Comparison of ENCODE assay signal across 38 mouse cellular contexts in the genomic region with DNA sequence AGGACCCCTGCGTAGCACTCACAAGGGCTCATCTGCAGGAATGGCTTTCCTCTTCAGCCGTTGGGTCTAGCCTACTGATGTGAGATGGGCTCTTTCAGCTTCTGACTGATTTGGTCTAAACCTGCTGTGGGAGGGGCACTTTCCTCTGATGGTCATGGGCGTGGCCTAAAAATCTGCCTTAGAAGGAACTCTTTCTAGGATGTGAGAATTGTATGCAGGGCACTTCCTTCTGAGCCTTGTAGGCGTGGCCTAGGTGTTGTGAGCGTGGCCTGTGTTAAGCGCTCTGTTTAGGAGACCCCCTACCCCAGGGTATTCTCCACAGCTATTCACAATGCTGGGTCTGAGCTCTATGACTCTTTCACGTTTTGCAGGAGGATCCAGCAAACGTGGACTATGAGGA. TPM values are rescaled to one million over a fixed set of nuclear protein-coding genes. Genes with fewer than 3 reads are reported as not detected.
DNase-seq lines count a peak whose midpoint lies in the region; ATAC-seq and TF ChIP-seq lines count a peak whose summit lies in the region.
"Had no signal": no experiment of that assay in that cellular context is flagged by ENCODE, and none has a peak within 500 bp of the region (broad histone marks: within the 10 kb centered on the region; RNA-seq: fewer than 3 reads in every experiment).

No protein-coding gene starts in this region.

- H3K9me3 ChIP-seq in E14TG2a.4 (ENCODE audit: low read length) (no peaks in the 10 kb centered on the region), ES-Bruce4 (replicated peaks; ENCODE audit: control insufficient read depth, insufficient read depth, low read length, poor library complexity, severe bottlenecking) (no peaks in the 10 kb centered on the region; the same call in 1 of the 2 replicates)

- H3K4me3 ChIP-seq in E14TG2a.4 (replicated peaks; ENCODE audit: low read length), result peak overlapping the region; percentile 48; the same call in 1 of the 2 replicates
- H3K4me3 ChIP-seq in ES-Bruce4 (ENCODE audit: low read depth, low read length), result peak overlapping the region; percentile 41
- H3K4me3 ChIP-seq: embryonic facial prominence, embryonic 12.5 days; erythroblast, embryonic 14.5 days; gastrocnemius, adult 2 months; hindbrain, embryonic 15.5 days; intestine, embryonic 15.5 days; layer of hippocampus, adult 2 months; limb, embryonic 12.5 days; neural tube, embryonic 12.5 days had no signal

- no peak for TF ChIP-seq CTCF in E14TG2a.4 (conservative IDR thresholded peaks at IDR 0.05; ENCODE audit: low read length)
- no peak for TF ChIP-seq CTCF in ES-Bruce4 (IDR thresholded peaks at IDR 0.05; ENCODE audit: low read depth, low read length)

- H3K4me1 ChIP-seq in E14TG2a.4 (replicated peaks; ENCODE audit: low read depth, low read length) (peaks cover 26% of the 10 kb centered on the region), ES-Bruce4 (ENCODE audit: control insufficient read depth, insufficient read depth, low read length) (peaks cover 3% of the 10 kb centered on the region)
- H3K4me1 ChIP-seq: embryonic facial prominence, embryonic 12.5 days; hindbrain, embryonic 15.5 days; intestine, embryonic 15.5 days; limb, embryonic 12.5 days; neural tube, embryonic 12.5 days had no signal

- peak; percentile 68 for ATAC-seq in megakaryocyte progenitor cell, adult 5-6 weeks (replicated peaks; ENCODE audit: poor library complexity)
- ATAC-seq: forebrain, embryonic 14.5 days; intestine, embryonic 15.5 days; Patski had no signal

- H3K9ac ChIP-seq in ES-Bruce4 (ENCODE audit: low read depth, poor library complexity, severe bottlenecking), result peak overlapping the region; percentile 19
- H3K9ac ChIP-seq: embryonic facial prominence, embryonic 12.5 days; hindbrain, embryonic 15.5 days; intestine, embryonic 15.5 days; limb, embryonic 12.5 days; liver, embryonic 14.5 days; neural tube, embryonic 12.5 days had no signal

- DNase-seq in ZHBTc4 (ENCODE audit: low read depth, low spot score), result peak; percentile 92
- DNase-seq in cerebellum, adult 18-20 months, result no peak
- DNase-seq in yolk sac, embryonic 10.5 days (ENCODE audit: low spot score), result no peak
- no peak for DNase-seq in adrenal gland, postnatal 25 days
- DNase-seq: adrenal gland, postnatal 10 days; cerebellum, adult 9-10 months; gastrocnemius, adult 2 months; kidney, postnatal 25 days; lung, postnatal 14 days; midbrain, embryonic 14.5 days; retina, postnatal 1 day; thymus, postnatal 14 days had no signal

- H3K27me3 ChIP-seq in E14TG2a.4 (ENCODE audit: insufficient read depth, low read length) (peaks cover 7% of the 10 kb centered on the region; the same call in 1 of the 2 replicates), ES-Bruce4 (ENCODE audit: control insufficient read depth, insufficient read depth, low read length, poor library complexity, severe bottlenecking) (no peaks in the 10 kb centered on the region)
- H3K27me3 ChIP-seq: embryonic facial prominence, embryonic 12.5 days; hindbrain, embryonic 15.5 days; intestine, embryonic 15.5 days; limb, embryonic 12.5 days; neural tube, embryonic 12.5 days had no signal

- no peak for TF ChIP-seq EP300 in ES-Bruce4 (IDR thresholded peaks at IDR 0.05; ENCODE audit: insufficient read depth, low read depth, low read length)

- peak; percentile 43 for TF ChIP-seq POLR2A in ES-Bruce4 (IDR thresholded peaks at IDR 0.05; ENCODE audit: insufficient read depth, low read length)

- no peaks in the 10 kb centered on the region for H3K36me3 ChIP-seq in E14TG2a.4 (ENCODE audit: insufficient read depth, low read length)
- H3K36me3 ChIP-seq in ES-Bruce4 (ENCODE audit: control insufficient read depth, insufficient read depth, low read length, poor library complexity, severe bottlenecking), result no peaks in the 10 kb centered on the region
- H3K36me3 ChIP-seq: embryonic facial prominence, embryonic 12.5 days; hindbrain, embryonic 15.5 days; intestine, embryonic 15.5 days; limb, embryonic 12.5 days; neural tube, embryonic 12.5 days had no signal

- 0 out of 2 replicates have a peak overlapping the region, but pooled peaks have one; percentile 16 for H3K27ac ChIP-seq in ES-Bruce4 (ENCODE audit: insufficient read depth, low read length)
- H3K27ac ChIP-seq: embryonic facial prominence, embryonic 12.5 days; gastrocnemius, adult 2 months; hindbrain, embryonic 15.5 days; intestine, embryonic 15.5 days; layer of hippocampus, adult 2 months; limb, embryonic 12.5 days; liver, embryonic 14.5 days; neural tube, embryonic 12.5 days had no signal

RNA-seq across cellular contexts. Expression of gene Hsh2d, which starts 8.6 kb away (rescaled TPM):
- 0.49 TPM in 1 of 2 replicates, not detected in the other for polyA plus RNA-seq in ES-Bruce4 (2011; ENCODE audit: insufficient read depth, insufficient read length, low read depth, missing spikeins)
- total RNA-seq in megakaryocyte progenitor cell, adult 5-6 weeks (2015), result 6.6 and 8.7 TPM in 2 replicates
- total RNA-seq in megakaryocyte progenitor cell, adult 5-6 weeks (2017), result 4.5 and 5.9 TPM in 2 replicates
- not detected in 2 replicates for total RNA-seq in adrenal gland, postnatal 25 days (2021)
- total RNA-seq: gastrocnemius, adult 2 months; layer of hippocampus, postnatal 25 days; left cerebral cortex, postnatal 10 days had no signal
- polyA plus RNA-seq: embryonic facial prominence, embryonic 12.5 days; forebrain, embryonic 14.5 days; hindbrain, embryonic 15.5 days; kidney, embryonic 14.5 days; limb, embryonic 12.5 days; midbrain, embryonic 14.5 days; neural tube, embryonic 12.5 days had no signal

RNA-seq across cellular contexts. Expression of gene Cib3, which starts 14.6 kb away (rescaled TPM):
- polyA plus RNA-seq in ES-Bruce4 (2011; ENCODE audit: insufficient read depth, insufficient read length, low read depth, missing spikeins), result not detected in 2 replicates
- not detected in 2 replicates for total RNA-seq in megakaryocyte progenitor cell, adult 5-6 weeks (2015)
- total RNA-seq in megakaryocyte progenitor cell, adult 5-6 weeks (2017), result not detected in 2 replicates
- 0.64 TPM in 1 of 2 replicates, not detected in the other for total RNA-seq in adrenal gland, postnatal 25 days (2021)
- total RNA-seq: adrenal gland, postnatal 10 days; gastrocnemius, adult 2 months; hematopoietic stem cell, adult 5-6 weeks; layer of hippocampus, adult 2 months; layer of hippocampus, postnatal 25 days; left cerebral cortex, postnatal 10 days; megakaryocyte-erythroid progenitor cell, adult 5-6 weeks had no signal
- polyA plus RNA-seq: brain, embryonic 14.5 days; C2C12; embryonic facial prominence, embryonic 12.5 days; erythroblast, embryonic 14.5 days; forebrain, embryonic 14.5 days; heart, embryonic 11.5 days; heart, postnatal 0 days; hindbrain, embryonic 15.5 days; intestine, embryonic 15.5 days; kidney, embryonic 14.5 days; limb, embryonic 12.5 days; midbrain, embryonic 14.5 days; neural tube, embryonic 12.5 days; Patski had no signal

RNA-seq across cellular contexts. Expression of gene Gm11034, which starts 15.4 kb away (rescaled TPM):
- polyA plus RNA-seq in ES-Bruce4 (2011; ENCODE audit: insufficient read depth, insufficient read length, low read depth, missing spikeins), result not detected in 2 replicates
- not detected in 2 replicates for total RNA-seq in megakaryocyte progenitor cell, adult 5-6 weeks (2015)
- not detected in 2 replicates for total RNA-seq in megakaryocyte progenitor cell, adult 5-6 weeks (2017)
- total RNA-seq in adrenal gland, postnatal 25 days (2021), result not detected in 2 replicates
- total RNA-seq: adrenal gland, postnatal 10 days; gastrocnemius, adult 2 months; hematopoietic stem cell, adult 5-6 weeks; layer of hippocampus, adult 2 months; layer of hippocampus, postnatal 25 days; left cerebral cortex, postnatal 10 days; megakaryocyte-erythroid progenitor cell, adult 5-6 weeks had no signal
- polyA plus RNA-seq: brain, embryonic 14.5 days; C2C12; embryonic facial prominence, embryonic 12.5 days; erythroblast, embryonic 14.5 days; forebrain, embryonic 14.5 days; frontal cortex, adult 2 months; gonadal fat pad, adult 2 months; heart, embryonic 11.5 days; heart, postnatal 0 days; hindbrain, embryonic 15.5 days; intestine, embryonic 15.5 days; kidney, embryonic 14.5 days; limb, embryonic 12.5 days; liver, embryonic 14.5 days; midbrain, embryonic 14.5 days; neural tube, embryonic 12.5 days; Patski; spleen, adult 2 months; testis, adult 2 months had no signal

RNA-seq across cellular contexts. Expression of gene Fam32a, which starts 21.5 kb away (rescaled TPM):
- 45.1 and 50.4 TPM in 2 replicates for polyA plus RNA-seq in ES-Bruce4 (2011; ENCODE audit: insufficient read depth, insufficient read length, low read depth, missing spikeins)
- 40.5 and 44.9 TPM in 2 replicates for total RNA-seq in megakaryocyte progenitor cell, adult 5-6 weeks (2015)
- 37.5 and 39.1 TPM in 2 replicates for total RNA-seq in megakaryocyte progenitor cell, adult 5-6 weeks (2017)
- total RNA-seq in adrenal gland, postnatal 25 days (2021), result 66.8 and 70.4 TPM in 2 replicates

RNA-seq across cellular contexts. Expression of gene Rab8a, which starts 37.0 kb away (rescaled TPM):
- polyA plus RNA-seq in ES-Bruce4 (2011; ENCODE audit: insufficient read depth, insufficient read length, low read depth, missing spikeins), result 108 and 115 TPM in 2 replicates
- 34.3 and 47.3 TPM in 2 replicates for total RNA-seq in megakaryocyte progenitor cell, adult 5-6 weeks (2015)
- total RNA-seq in megakaryocyte progenitor cell, adult 5-6 weeks (2017), result 329 and 425 TPM in 2 replicates
- total RNA-seq in adrenal gland, postnatal 25 days (2021), result 55.4 and 68.9 TPM in 2 replicates
